Mouse (Mus musculus): Measurements from ENCODE around the gene Otog. TPM values are rescaled to one million over a fixed set of nuclear protein-coding genes. Genes with fewer than 3 reads are reported as not detected.

The Otog gene
- not detected in 2 replicates for polyA plus RNA-seq (2014; fragmentation: Nextera tagmentation; extraction: Ambion mirVana)

- no peak within 1 kb of the TSS for H3K27ac ChIP-seq (ENCODE audit: low read depth, low read length)
- no peaks in the 10 kb centered on the region for H3K9me3 ChIP-seq (replicated peaks; ENCODE audit: control insufficient read depth, low read length)
- peaks cover 8% of the 10 kb centered on the region for H3K4me1 ChIP-seq (ENCODE audit: control insufficient read depth, insufficient read depth, low read length)
- no peaks in the 10 kb centered on the region for H3K36me3 ChIP-seq (ENCODE audit: control insufficient read depth, insufficient read depth, low read length)
- 38% methylated on average over 2 of the region's 2 CpGs for WGBS (ENCODE audit: insufficient replicate concordance)
- no peak for ATAC-seq (replicated peaks; ENCODE audit: insufficient number of reproducible peaks, low FRiP score, low TSS enrichment)
- no peak within 1 kb of the TSS for H3K4me2 ChIP-seq
- no peaks in the 10 kb centered on the region for H3K27me3 ChIP-seq (ENCODE audit: control insufficient read depth, insufficient read depth, low read length)
- H3K4me3 ChIP-seq (ENCODE audit: low read depth, low read length) = no peak within 1 kb of the TSS
- no peak within 1 kb of the TSS for H3K9ac ChIP-seq (ENCODE audit: low read depth, low read length)
These were observed at the start of gene Otog for GRCm38 (mm10) chr7:46240696-46241095. Gene Otog (plus strand): TSS chr7:46240987.

DNA sequence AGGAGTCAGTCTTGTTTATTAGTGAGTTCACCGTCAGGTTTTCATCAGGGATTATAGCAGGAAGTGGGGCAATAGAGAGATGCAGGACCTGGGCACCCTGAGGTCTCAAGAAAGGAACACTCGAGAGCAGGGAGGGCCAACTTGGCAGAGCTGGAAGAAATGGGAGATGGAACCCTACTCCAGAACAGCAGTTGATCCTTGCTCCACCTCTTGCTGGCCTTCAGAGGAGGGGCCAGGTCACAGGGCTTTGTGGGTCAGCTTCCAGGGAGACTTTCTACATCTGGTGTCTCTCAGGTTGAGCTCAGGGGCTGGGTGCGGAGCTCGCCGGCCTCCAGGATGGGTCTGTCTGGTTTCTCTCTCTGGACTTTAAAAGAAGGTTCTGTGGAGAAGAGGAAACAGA, 45.4 kb upstream of the Otog start:
- H3K4me3 ChIP-seq (ENCODE audit: low read depth, low read length) = no peak overlapping the region
- H3K36me3 ChIP-seq (ENCODE audit: control insufficient read depth, insufficient read depth, low read length) = no peaks in the 10 kb centered on the region
- H3K27ac ChIP-seq (ENCODE audit: low read depth, low read length) = no peak overlapping the region
- H3K4me2 ChIP-seq = no peak overlapping the region
- H3K9ac ChIP-seq (ENCODE audit: low read depth, low read length) = no peak overlapping the region
- no peaks in the 10 kb centered on the region for H3K9me3 ChIP-seq (replicated peaks; ENCODE audit: control insufficient read depth, low read length)
- H3K27me3 ChIP-seq (ENCODE audit: control insufficient read depth, insufficient read depth, low read length) = 0 out of 2 replicates have a peak, but pooled peaks cover 2% of the 10 kb centered on the region
- ATAC-seq (replicated peaks; ENCODE audit: insufficient number of reproducible peaks, low FRiP score, low TSS enrichment) = no peak
- H3K4me1 ChIP-seq (ENCODE audit: control insufficient read depth, insufficient read depth, low read length) = 0 out of 2 replicates have a peak, but pooled peaks cover 3% of the 10 kb centered on the region
- WGBS (ENCODE audit: insufficient replicate concordance) = 79% methylated on average over 5 of the region's 5 CpGs

GRCm38 (mm10) chr7:46200021-46200420, 40.8 kb upstream of the Otog start:
- ATAC-seq (replicated peaks; ENCODE audit: insufficient number of reproducible peaks, low FRiP score, low TSS enrichment) = no peak
- peaks cover 4% of the 10 kb centered on the region; the same call in 1 of the 2 replicates for H3K4me1 ChIP-seq (ENCODE audit: control insufficient read depth, insufficient read depth, low read length)
- no peaks in the 10 kb centered on the region for H3K9me3 ChIP-seq (replicated peaks; ENCODE audit: control insufficient read depth, low read length)
- no peak overlapping the region for H3K4me2 ChIP-seq
- 71% methylated on average over 6 of the region's 6 CpGs for WGBS (ENCODE audit: insufficient replicate concordance)
- 0 out of 2 replicates have a peak, but pooled peaks cover 2% of the 10 kb centered on the region for H3K27me3 ChIP-seq (ENCODE audit: control insufficient read depth, insufficient read depth, low read length)
- no peak overlapping the region for H3K27ac ChIP-seq (ENCODE audit: low read depth, low read length)
- no peak overlapping the region for H3K4me3 ChIP-seq (ENCODE audit: low read depth, low read length)
- H3K9ac ChIP-seq (ENCODE audit: low read depth, low read length) = no peak overlapping the region
- H3K36me3 ChIP-seq (ENCODE audit: control insufficient read depth, insufficient read depth, low read length) = no peaks in the 10 kb centered on the region

DNA sequence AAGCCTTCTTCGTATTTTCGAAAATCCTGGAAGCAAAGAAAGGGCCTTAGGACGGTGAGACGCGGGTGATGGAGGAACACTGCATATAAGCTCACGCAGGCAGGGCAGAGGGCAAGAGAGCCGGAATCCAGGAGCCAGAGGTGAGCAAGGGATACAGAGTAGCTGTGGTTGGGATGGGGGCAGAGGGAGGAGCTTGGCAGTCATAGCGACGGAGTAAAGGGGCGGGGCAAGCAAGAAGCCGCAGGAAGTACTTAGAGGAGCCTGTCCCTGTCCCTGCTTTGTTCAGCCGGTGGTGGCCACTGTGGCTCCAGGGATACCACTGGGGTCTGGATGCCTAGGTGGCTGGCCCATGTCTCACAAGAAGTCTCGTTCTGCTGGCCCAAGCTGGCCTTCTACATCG, 39.1 kb upstream of the Otog start:
- no peak overlapping the region for H3K4me2 ChIP-seq
- no peaks in the 10 kb centered on the region for H3K9me3 ChIP-seq (replicated peaks; ENCODE audit: control insufficient read depth, low read length)
- H3K27me3 ChIP-seq (ENCODE audit: control insufficient read depth, insufficient read depth, low read length) = 0 out of 2 replicates have a peak, but pooled peaks cover 2% of the 10 kb centered on the region
- no peak overlapping the region for H3K4me3 ChIP-seq (ENCODE audit: low read depth, low read length)
- H3K36me3 ChIP-seq (ENCODE audit: control insufficient read depth, insufficient read depth, low read length) = no peaks in the 10 kb centered on the region
- H3K9ac ChIP-seq (ENCODE audit: low read depth, low read length) = no peak overlapping the region
- H3K4me1 ChIP-seq (ENCODE audit: control insufficient read depth, insufficient read depth, low read length) = peaks cover 4% of the 10 kb centered on the region; the same call in 1 of the 2 replicates
- no peak for ATAC-seq (replicated peaks; ENCODE audit: insufficient number of reproducible peaks, low FRiP score, low TSS enrichment)
- H3K27ac ChIP-seq (ENCODE audit: low read depth, low read length) = no peak overlapping the region
- 19% methylated on average over 14 of the region's 14 CpGs for WGBS (ENCODE audit: insufficient replicate concordance)

DNA sequence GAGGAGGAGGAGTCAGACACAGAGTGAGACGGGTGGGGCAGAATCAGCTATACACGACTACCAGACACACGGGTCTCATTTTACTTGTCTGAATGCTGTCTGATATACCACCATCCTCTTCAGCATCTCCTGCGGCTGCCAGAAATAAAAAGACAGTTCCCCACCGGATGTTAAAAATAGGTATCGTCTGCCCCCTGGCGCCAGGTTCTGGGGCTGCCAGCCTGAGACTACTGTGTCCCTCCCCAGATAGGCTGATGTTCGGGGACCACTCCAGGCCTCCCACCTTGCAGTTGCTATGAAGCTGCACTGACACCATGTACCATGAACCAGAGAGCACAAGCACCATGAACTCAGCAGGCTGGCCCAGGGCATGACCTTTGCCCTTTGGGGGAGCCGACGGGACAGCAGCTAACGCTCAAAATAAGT, 36.7 kb upstream of the Otog start:
- H3K36me3 ChIP-seq (ENCODE audit: control insufficient read depth, insufficient read depth, low read length) = no peaks in the 10 kb centered on the region

DNA sequence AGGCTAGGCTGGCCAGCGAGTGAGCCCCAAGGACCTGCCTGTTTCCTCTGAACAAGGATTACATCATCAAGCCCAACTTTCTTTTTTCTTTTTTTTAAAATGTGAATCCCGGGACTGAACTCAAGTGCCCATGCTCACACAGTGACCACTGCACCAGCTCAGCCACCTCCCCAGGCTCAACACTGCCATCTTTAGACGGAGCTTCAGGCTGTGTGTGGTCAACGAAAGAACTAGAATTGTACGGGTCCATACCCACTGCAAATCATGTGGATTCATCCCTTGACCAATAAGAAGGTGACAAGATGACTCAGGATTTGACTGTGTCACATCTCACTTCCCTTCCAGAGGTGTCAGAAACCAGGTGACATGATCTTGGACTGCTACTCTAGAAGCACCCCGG, 36.0 kb upstream of the Otog start:
- peaks cover 4% of the 10 kb centered on the region; the same call in 1 of the 2 replicates for H3K4me1 ChIP-seq (ENCODE audit: control insufficient read depth, insufficient read depth, low read length)
- no peak overlapping the region for H3K4me3 ChIP-seq (ENCODE audit: low read depth, low read length)
- no peak for ATAC-seq (replicated peaks; ENCODE audit: insufficient number of reproducible peaks, low FRiP score, low TSS enrichment)
- 64% methylated on average over 6 of the region's 6 CpGs for WGBS (ENCODE audit: insufficient replicate concordance)
- H3K27ac ChIP-seq (ENCODE audit: low read depth, low read length) = no peak overlapping the region
- H3K36me3 ChIP-seq (ENCODE audit: control insufficient read depth, insufficient read depth, low read length) = no peaks in the 10 kb centered on the region
- no peaks in the 10 kb centered on the region for H3K9me3 ChIP-seq (replicated peaks; ENCODE audit: control insufficient read depth, low read length)
- H3K4me2 ChIP-seq = no peak overlapping the region
- no peak overlapping the region for H3K9ac ChIP-seq (ENCODE audit: low read depth, low read length)
- peaks cover 2% of the 10 kb centered on the region; the same call in 1 of the 2 replicates for H3K27me3 ChIP-seq (ENCODE audit: control insufficient read depth, insufficient read depth, low read length)

More for the DNA sequence above, 36.7 kb upstream of the Otog start:
- no peak for ATAC-seq (replicated peaks; ENCODE audit: insufficient number of reproducible peaks, low FRiP score, low TSS enrichment)
- no peaks in the 10 kb centered on the region for H3K9me3 ChIP-seq (replicated peaks; ENCODE audit: control insufficient read depth, low read length)
- peaks cover 2% of the 10 kb centered on the region; the same call in 1 of the 2 replicates for H3K27me3 ChIP-seq (ENCODE audit: control insufficient read depth, insufficient read depth, low read length)
- no peak overlapping the region for H3K4me2 ChIP-seq
- no peak overlapping the region for H3K9ac ChIP-seq (ENCODE audit: low read depth, low read length)
- WGBS (ENCODE audit: insufficient replicate concordance) = 44% methylated on average over 11 of the region's 11 CpGs
- peaks cover 4% of the 10 kb centered on the region; the same call in 1 of the 2 replicates for H3K4me1 ChIP-seq (ENCODE audit: control insufficient read depth, insufficient read depth, low read length)
- no peak overlapping the region for H3K27ac ChIP-seq (ENCODE audit: low read depth, low read length)
- no peak overlapping the region for H3K4me3 ChIP-seq (ENCODE audit: low read depth, low read length)

GRCm38 (mm10) chr7:46208131-46208530, 32.7 kb upstream of the Otog start:
- Histone ChIP-seq H3K4me1 (ENCODE audit: control insufficient read depth, insufficient read depth, low read length) (no peaks in the 10 kb centered on the region; the same call in 1 of the 2 replicates), H3K27me3 (ENCODE audit: control insufficient read depth, insufficient read depth, low read length) (no peaks in the 10 kb centered on the region; the same call in 1 of the 2 replicates), H3K9ac (ENCODE audit: low read depth, low read length) (no peak overlapping the region), H3K27ac (ENCODE audit: low read depth, low read length) (no peak overlapping the region), H3K36me3 (ENCODE audit: control insufficient read depth, insufficient read depth, low read length) (no peaks in the 10 kb centered on the region), H3K4me2 (no peak overlapping the region), H3K4me3 (ENCODE audit: low read depth, low read length) (no peak overlapping the region), H3K9me3 (replicated peaks; ENCODE audit: control insufficient read depth, low read length) (no peaks in the 10 kb centered on the region)
- 86% methylated on average over 8 of the region's 8 CpGs for WGBS (ENCODE audit: insufficient replicate concordance)
- ATAC-seq (replicated peaks; ENCODE audit: insufficient number of reproducible peaks, low FRiP score, low TSS enrichment) = no peak

- no peaks in the 10 kb centered on the region for H3K36me3 ChIP-seq (ENCODE audit: control insufficient read depth, insufficient read depth, low read length)
- no peak overlapping the region for H3K27ac ChIP-seq (ENCODE audit: low read depth, low read length)
- no peaks in the 10 kb centered on the region for H3K9me3 ChIP-seq (replicated peaks; ENCODE audit: control insufficient read depth, low read length)
- H3K9ac ChIP-seq (ENCODE audit: low read depth, low read length) = no peak overlapping the region
- H3K27me3 ChIP-seq (ENCODE audit: control insufficient read depth, insufficient read depth, low read length) = no peaks in the 10 kb centered on the region; the same call in 1 of the 2 replicates
- H3K4me3 ChIP-seq (ENCODE audit: low read depth, low read length) = no peak overlapping the region
- no peak overlapping the region for H3K4me2 ChIP-seq
- H3K4me1 ChIP-seq (ENCODE audit: control insufficient read depth, insufficient read depth, low read length) = no peaks in the 10 kb centered on the region; the same call in 1 of the 2 replicates
- no peak for ATAC-seq (replicated peaks; ENCODE audit: insufficient number of reproducible peaks, low FRiP score, low TSS enrichment)
- WGBS (ENCODE audit: insufficient replicate concordance) = 79% methylated on average over 6 of the region's 6 CpGs
These were observed 30.5 kb upstream of the Otog start for GRCm38 (mm10) chr7:46210276-46210675.

GRCm38 (mm10) chr7:46216481-46216880, 24.3 kb upstream of the Otog start:
- WGBS (ENCODE audit: insufficient replicate concordance) = 65% methylated on average over 2 of the region's 2 CpGs

More at GRCm38 (mm10) chr7:46216481-46216880, 24.3 kb upstream of the Otog start:
- Histone ChIP-seq H3K4me3 (ENCODE audit: low read depth, low read length) (no peak overlapping the region), H3K4me1 (ENCODE audit: control insufficient read depth, insufficient read depth, low read length) (no peaks in the 10 kb centered on the region), H3K9me3 (replicated peaks; ENCODE audit: control insufficient read depth, low read length) (no peaks in the 10 kb centered on the region), H3K27ac (ENCODE audit: low read depth, low read length) (no peak overlapping the region), H3K4me2 (no peak overlapping the region), H3K36me3 (ENCODE audit: control insufficient read depth, insufficient read depth, low read length) (no peaks in the 10 kb centered on the region), H3K27me3 (ENCODE audit: control insufficient read depth, insufficient read depth, low read length) (peaks cover 12% of the 10 kb centered on the region), H3K9ac (ENCODE audit: low read depth, low read length) (no peak overlapping the region)
- ATAC-seq (replicated peaks; ENCODE audit: insufficient number of reproducible peaks, low FRiP score, low TSS enrichment) = no peak
